Mouse (Mus musculus): ENCODE results near the gene Optn. TPM values are rescaled to one million over a fixed set of nuclear protein-coding genes. Genes with fewer than 3 reads are reported as not detected.

Optn gene
- polyA plus RNA-seq, 1 experiment from 2014 or later = 24.3 TPM

- no peak overlapping the region for H3K4me3 ChIP-seq (ENCODE audit: low read depth, low read length)
- no peak overlapping the region for H3K9ac ChIP-seq (ENCODE audit: low read depth, low read length)
- H3K27ac ChIP-seq (ENCODE audit: low read length) = no peak overlapping the region
- H3K4me2 ChIP-seq (ENCODE audit: low read length) = no peak overlapping the region
- H3K9me3 ChIP-seq (replicated peaks; ENCODE audit: control insufficient read depth, low read length, poor library complexity, severe bottlenecking) = no peaks in the 10 kb centered on the region
- H3K36me3 ChIP-seq (ENCODE audit: control insufficient read depth, insufficient read depth, low read length) = no peaks in the 10 kb centered on the region
- H3K27me3 ChIP-seq (ENCODE audit: control insufficient read depth, insufficient read depth, low read depth, low read length) = no peaks in the 10 kb centered on the region
- WGBS = 50% methylated on average over 6 of the region's 6 CpGs
- peaks cover 2% of the 10 kb centered on the region; the same call in 1 of the 2 replicates for H3K4me1 ChIP-seq (ENCODE audit: control insufficient read depth, insufficient read depth, low read length)
- no peak for ATAC-seq
These were observed 36.8 kb downstream of the Optn start for GRCm38 (mm10) chr2:5027057-5027456.

DNA sequence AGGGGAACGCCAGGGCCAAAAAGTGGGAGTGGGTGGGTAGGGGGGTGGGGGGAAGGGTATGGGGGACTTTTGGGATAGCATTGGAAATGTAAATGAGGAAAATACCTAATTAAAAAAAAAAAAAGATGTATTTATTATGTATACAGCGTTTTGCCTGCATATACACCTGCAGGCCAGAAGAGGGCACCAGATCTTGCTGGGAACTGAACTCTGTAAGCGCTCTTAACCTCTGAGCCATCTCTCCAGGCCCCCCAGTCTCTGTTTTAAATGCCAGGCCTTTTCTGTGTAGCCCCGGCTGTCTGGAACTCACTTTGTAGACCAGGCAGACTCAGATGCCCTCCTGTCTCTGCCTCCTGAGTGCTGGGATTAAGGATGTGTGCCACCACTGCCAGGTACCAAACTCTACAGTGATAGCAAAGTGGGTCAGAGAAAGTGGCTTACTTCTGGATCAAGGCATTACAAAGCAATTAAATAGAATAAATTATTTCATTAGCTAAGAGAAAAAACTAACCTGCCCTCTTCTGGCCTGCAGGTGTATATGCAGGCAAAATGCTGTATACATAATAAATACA lies 38.6 kb downstream of the Optn start:
- no peak overlapping the region for H3K27ac ChIP-seq (ENCODE audit: low read length)
- no peak overlapping the region for H3K4me2 ChIP-seq (ENCODE audit: low read length)
- H3K9me3 ChIP-seq (replicated peaks; ENCODE audit: control insufficient read depth, low read length, poor library complexity, severe bottlenecking) = no peaks in the 10 kb centered on the region
- no peaks in the 10 kb centered on the region for H3K36me3 ChIP-seq (ENCODE audit: control insufficient read depth, insufficient read depth, low read length)
- H3K4me1 ChIP-seq (ENCODE audit: control insufficient read depth, insufficient read depth, low read length) = peaks cover 2% of the 10 kb centered on the region; the same call in 1 of the 2 replicates
- H3K27me3 ChIP-seq (ENCODE audit: control insufficient read depth, insufficient read depth, low read depth, low read length) = no peaks in the 10 kb centered on the region
- H3K9ac ChIP-seq (ENCODE audit: low read depth, low read length) = no peak overlapping the region
- H3K4me3 ChIP-seq (ENCODE audit: low read depth, low read length) = no peak overlapping the region
- no peak for ATAC-seq
- whole genome bisulfite sequencing = 46% methylated on average over 3 of the region's 4 CpGs

- WGBS = 90% methylated on average over 14 of the region's 14 CpGs
- no peak for ATAC-seq
These were observed 40.0 kb downstream of the Optn start for GRCm38 (mm10) chr2:5023699-5024399.

DNA sequence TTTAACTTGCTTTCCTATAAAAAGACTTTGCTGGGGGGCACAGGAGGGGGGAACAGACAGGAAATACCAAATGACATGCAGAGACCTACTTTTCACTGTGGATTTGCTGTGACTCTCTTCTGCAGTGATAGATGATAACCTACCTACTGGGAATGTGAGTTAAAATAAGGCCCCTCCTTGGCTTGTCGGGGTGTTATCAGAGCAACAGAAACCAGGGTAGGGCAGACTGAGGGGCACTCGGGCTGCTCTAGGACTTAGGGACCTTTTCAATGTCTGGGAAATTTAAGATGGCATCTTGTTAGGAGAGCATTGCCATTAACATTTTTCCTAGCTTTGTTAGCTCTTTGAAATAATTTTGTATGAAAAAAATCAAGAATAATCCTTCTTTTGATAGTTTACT lies 40.6 kb downstream of the Optn start:
- H3K9ac ChIP-seq (ENCODE audit: low read depth, low read length) = no peak overlapping the region
- no peaks in the 10 kb centered on the region for H3K9me3 ChIP-seq (replicated peaks; ENCODE audit: control insufficient read depth, low read length, poor library complexity, severe bottlenecking)
- 88% methylated on average over 2 of the region's 2 CpGs for WGBS
- H3K27ac ChIP-seq (ENCODE audit: low read length) = no peak overlapping the region
- no peak overlapping the region for H3K4me3 ChIP-seq (ENCODE audit: low read depth, low read length)
- no peak for ATAC-seq
- H3K36me3 ChIP-seq (ENCODE audit: control insufficient read depth, insufficient read depth, low read length) = no peaks in the 10 kb centered on the region
- H3K4me1 ChIP-seq (ENCODE audit: control insufficient read depth, insufficient read depth, low read length) = peaks cover 2% of the 10 kb centered on the region; the same call in 1 of the 2 replicates
- no peaks in the 10 kb centered on the region for H3K27me3 ChIP-seq (ENCODE audit: control insufficient read depth, insufficient read depth, low read depth, low read length)
- H3K4me2 ChIP-seq (ENCODE audit: low read length) = no peak overlapping the region

More at GRCm38 (mm10) chr2:5023699-5024399, 40.0 kb downstream of the Optn start:
- Histone ChIP-seq H3K27me3 (ENCODE audit: control insufficient read depth, insufficient read depth, low read depth, low read length) (no peaks in the 10 kb centered on the region), H3K9me3 (replicated peaks; ENCODE audit: control insufficient read depth, low read length, poor library complexity, severe bottlenecking) (no peaks in the 10 kb centered on the region), H3K4me3 (ENCODE audit: low read depth, low read length) (no peak overlapping the region), H3K9ac (ENCODE audit: low read depth, low read length) (no peak overlapping the region), H3K27ac (ENCODE audit: low read length) (no peak overlapping the region), H3K4me2 (ENCODE audit: low read length) (no peak overlapping the region), H3K4me1 (ENCODE audit: control insufficient read depth, insufficient read depth, low read length) (peaks cover 2% of the 10 kb centered on the region; the same call in 1 of the 2 replicates), H3K36me3 (ENCODE audit: control insufficient read depth, insufficient read depth, low read length) (no peaks in the 10 kb centered on the region)

- 69% methylated on average over 1 of the region's 1 CpGs for WGBS
- Histone ChIP-seq H3K9ac (ENCODE audit: low read depth, low read length) (no peak overlapping the region), H3K4me3 (ENCODE audit: low read depth, low read length) (no peak overlapping the region), H3K4me1 (ENCODE audit: control insufficient read depth, insufficient read depth, low read length) (no peaks in the 10 kb centered on the region), H3K4me2 (ENCODE audit: low read length) (no peak overlapping the region), H3K36me3 (ENCODE audit: control insufficient read depth, insufficient read depth, low read length) (no peaks in the 10 kb centered on the region), H3K27ac (ENCODE audit: low read length) (no peak overlapping the region), H3K27me3 (ENCODE audit: control insufficient read depth, insufficient read depth, low read depth, low read length) (no peaks in the 10 kb centered on the region), H3K9me3 (replicated peaks; ENCODE audit: control insufficient read depth, low read length, poor library complexity, severe bottlenecking) (no peaks in the 10 kb centered on the region)
- ATAC-seq = no peak
These were observed 44.1 kb downstream of the Optn start for GRCm38 (mm10) chr2:5019708-5020107.

DNA sequence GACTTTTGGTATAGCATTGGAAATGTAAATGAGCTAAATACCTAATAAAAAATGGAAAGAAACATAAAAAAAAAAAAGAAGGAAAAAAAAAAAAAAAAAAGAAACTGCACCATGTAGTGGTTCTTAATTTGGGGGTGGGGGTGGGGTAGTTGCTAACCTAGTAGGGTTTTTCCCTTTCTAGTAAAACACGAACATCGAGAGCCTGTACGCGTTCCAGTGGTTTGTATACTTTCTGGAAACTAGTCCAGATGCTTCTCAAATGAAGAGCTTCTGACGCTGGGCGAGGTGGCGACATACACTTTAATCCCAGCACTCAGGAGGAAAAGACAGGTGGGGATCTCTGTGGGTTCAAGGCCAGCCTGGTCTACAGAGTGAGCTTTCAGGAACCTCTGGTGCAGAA lies 46.9 kb downstream of the Optn start:
- H3K27ac ChIP-seq (ENCODE audit: low read length) = no peak overlapping the region
- H3K9me3 ChIP-seq (replicated peaks; ENCODE audit: control insufficient read depth, low read length, poor library complexity, severe bottlenecking) = no peaks in the 10 kb centered on the region
- no peaks in the 10 kb centered on the region for H3K36me3 ChIP-seq (ENCODE audit: control insufficient read depth, insufficient read depth, low read length)
- no peak overlapping the region for H3K4me2 ChIP-seq (ENCODE audit: low read length)
- peaks cover 5% of the 10 kb centered on the region for H3K4me1 ChIP-seq (ENCODE audit: control insufficient read depth, insufficient read depth, low read length)
- H3K27me3 ChIP-seq (ENCODE audit: control insufficient read depth, insufficient read depth, low read depth, low read length) = no peaks in the 10 kb centered on the region
- H3K9ac ChIP-seq (ENCODE audit: low read depth, low read length) = no peak overlapping the region
- 95% methylated on average over 7 of the region's 7 CpGs for WGBS
- no peak for ATAC-seq
- no peak overlapping the region for H3K4me3 ChIP-seq (ENCODE audit: low read depth, low read length)

- Histone ChIP-seq H3K27me3 (ENCODE audit: control insufficient read depth, insufficient read depth, low read depth, low read length) (no peaks in the 10 kb centered on the region), H3K9ac (ENCODE audit: low read depth, low read length) (no peak overlapping the region), H3K9me3 (replicated peaks; ENCODE audit: control insufficient read depth, low read length, poor library complexity, severe bottlenecking) (no peaks in the 10 kb centered on the region), H3K4me1 (ENCODE audit: control insufficient read depth, insufficient read depth, low read length) (peaks cover 5% of the 10 kb centered on the region), H3K4me2 (ENCODE audit: low read length) (no peak overlapping the region), H3K4me3 (ENCODE audit: low read depth, low read length) (no peak overlapping the region), H3K36me3 (ENCODE audit: control insufficient read depth, insufficient read depth, low read length) (no peaks in the 10 kb centered on the region), H3K27ac (ENCODE audit: low read length) (no peak overlapping the region)
- ATAC-seq = no peak
- 82% methylated on average over 6 of the region's 6 CpGs for WGBS
These were observed 48.3 kb downstream of the Optn start for GRCm38 (mm10) chr2:5015527-5015926.

DNA sequence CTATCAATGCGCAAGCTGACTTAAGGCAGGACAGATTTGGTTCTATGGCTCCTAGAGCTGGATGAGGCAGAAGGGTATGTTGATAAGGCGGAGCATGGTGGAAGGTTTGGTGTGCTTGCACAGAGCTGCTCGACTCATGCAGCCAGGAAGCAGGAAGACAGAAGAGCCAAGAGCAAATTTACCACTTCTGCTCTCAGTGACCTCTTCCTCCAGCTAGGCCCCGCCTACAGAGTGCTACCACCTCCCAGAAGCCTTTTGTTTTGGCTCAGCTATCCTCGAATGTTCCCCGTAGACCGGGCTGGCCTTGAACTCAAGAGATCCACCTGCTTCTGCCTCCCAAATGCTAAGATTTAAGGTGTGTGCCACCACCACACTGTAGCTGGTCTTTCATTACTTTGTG lies 49.2 kb downstream of the Optn start:
- Histone ChIP-seq H3K9ac (ENCODE audit: low read depth, low read length) (no peak overlapping the region), H3K4me2 (ENCODE audit: low read length) (no peak overlapping the region), H3K4me1 (ENCODE audit: control insufficient read depth, insufficient read depth, low read length) (peaks cover 5% of the 10 kb centered on the region), H3K4me3 (ENCODE audit: low read depth, low read length) (no peak overlapping the region), H3K36me3 (ENCODE audit: control insufficient read depth, insufficient read depth, low read length) (no peaks in the 10 kb centered on the region), H3K9me3 (replicated peaks; ENCODE audit: control insufficient read depth, low read length, poor library complexity, severe bottlenecking) (no peaks in the 10 kb centered on the region), H3K27me3 (ENCODE audit: control insufficient read depth, insufficient read depth, low read depth, low read length) (no peaks in the 10 kb centered on the region), H3K27ac (ENCODE audit: low read length) (no peak overlapping the region)
- no peak for ATAC-seq
- 71% methylated on average over 7 of the region's 7 CpGs for WGBS

DNA sequence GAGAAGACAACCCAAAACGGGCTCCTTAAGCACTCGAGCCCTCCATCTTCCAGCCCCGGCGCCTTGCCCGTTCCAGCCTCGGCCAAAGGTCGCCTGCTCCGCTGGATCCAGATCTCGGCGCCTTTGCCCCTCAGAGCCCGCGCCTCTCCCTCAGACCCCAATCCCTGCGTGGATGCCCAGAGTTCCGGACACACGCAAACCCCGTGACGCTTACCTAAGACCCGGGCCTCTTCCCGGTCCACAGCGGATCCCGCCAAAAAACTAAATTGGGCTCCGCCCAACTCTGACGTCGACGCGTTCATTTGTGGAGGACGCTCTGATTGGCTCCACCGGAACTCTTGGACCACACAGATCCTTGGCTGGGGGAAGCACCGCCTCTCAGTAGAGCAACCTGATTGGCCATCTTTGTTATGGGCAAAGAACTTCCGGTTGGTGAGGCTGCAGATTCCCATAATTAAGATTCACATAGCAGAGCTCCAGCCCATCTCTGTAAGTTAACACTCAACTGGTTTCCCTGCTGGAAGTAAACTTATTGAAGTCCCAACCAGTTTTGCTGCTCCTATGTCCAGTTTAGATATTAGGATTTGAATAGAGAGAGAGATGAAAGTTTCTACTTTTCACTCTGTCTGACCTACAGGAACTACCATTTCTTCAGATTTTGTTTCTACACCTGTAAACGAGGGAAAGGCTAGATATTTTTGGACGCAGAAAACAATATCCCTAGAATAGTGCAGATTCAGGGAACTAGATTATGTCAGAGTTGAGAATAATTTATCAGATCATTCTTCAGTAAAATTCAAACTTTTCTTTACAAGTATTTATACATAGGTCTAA lies 51.1 kb downstream of the Optn start, which contains the start of gene Mcm10:
Mcm10 (minus strand) TSS at position 301 of the 834 bp plus-strand sequence.
- H3K4me1 ChIP-seq (ENCODE audit: control insufficient read depth, insufficient read depth, low read length) = peaks cover 5% of the 10 kb centered on the region
- 4% methylated on average over 32 of the region's 32 CpGs for WGBS
- H3K4me3 ChIP-seq (ENCODE audit: low read depth, low read length) = peak within 1 kb of the TSS; percentile 60
- no peaks in the 10 kb centered on the region for H3K9me3 ChIP-seq (replicated peaks; ENCODE audit: control insufficient read depth, low read length, poor library complexity, severe bottlenecking)
- peak within 1 kb of the TSS; percentile 98 for H3K4me2 ChIP-seq (ENCODE audit: low read length)
- H3K36me3 ChIP-seq (ENCODE audit: control insufficient read depth, insufficient read depth, low read length) = no peaks in the 10 kb centered on the region
- H3K27me3 ChIP-seq (ENCODE audit: control insufficient read depth, insufficient read depth, low read depth, low read length) = no peaks in the 10 kb centered on the region
- ATAC-seq = peak; percentile 100
- 0 out of 2 replicates have a peak within 1 kb of the TSS, but pooled peaks have one; percentile 30 for H3K9ac ChIP-seq (ENCODE audit: low read depth, low read length)
- H3K27ac ChIP-seq (ENCODE audit: low read length) = no peak within 1 kb of the TSS

Data from midbrain, embryonic 16.5 days (tissue).